Mouse (Mus musculus): ENCODE measurements at regions not wholly inside any gene's neighbourhood (a gene's known extent, or its start where the extent isn't known, plus 50 kb on each side); places are given as distances from the start of the nearest gene placed in this dataset.

- DNase-seq (ENCODE audit: low spot score in 2 of 2), result no peak
Observed at GRCm38 (mm10) chr6:117114859-117115258, 53.5 kb upstream of the Cxcl12 start.

- DNase-seq (ENCODE audit: low spot score in 2 of 2), result no peak
Observed at GRCm38 (mm10) chr6:117118081-117118480, 50.3 kb upstream of the Cxcl12 start.
